Mouse (Mus musculus) erythroblast, embryonic 14.5 days (primary cell): ENCODE data around the gene Cit.

ENCODE experiments used
- GATA1 ChIP-seq: IDR thresholded peaks from 2 replicates; pipeline ENCODE4 v1.6.1; 2012; ENCODE audit warnings: low read length, inconsistent platforms, mixed read lengths
- TAL1 ChIP-seq: IDR thresholded peaks from 3 replicates; pipeline ENCODE4 v1.6.1; 2012; ENCODE audit warnings: low read length, inconsistent platforms, mixed read lengths

GRCm38 (mm10) chr5:116012503-116012902 is 167.4 kb downstream of the Cit start:
- no peak for TF ChIP-seq GATA1
- TF ChIP-seq TAL1 = no peak
